Mouse (Mus musculus) liver, embryonic 15.5 days (tissue): ENCODE measurements around the gene Runx1. TPM values are rescaled to one million over a fixed set of nuclear protein-coding genes. Genes with fewer than 3 reads are reported as not detected.

Source experiments
- ATAC-seq: fragments of 200-750 bp; cut with Nextera tagmentation; 2 replicates; pipeline ENCODE4 v1.8.0; 2017; ENCODE audit warnings: moderate number of reproducible peaks, mild to moderate bottlenecking, moderate library complexity; ENCODE audit not compliant: insufficient read depth
- H3K27ac ChIP-seq: fragments of 300-500 bp; sonication (generic); replicated peaks from 2 replicates; pipeline ENCODE4 v1.5.1; 2015; ENCODE audit warnings: mild to moderate bottlenecking, inconsistent platforms
- H3K27me3 ChIP-seq: fragments of 300-500 bp; sonication (generic); 2 replicates; pipeline ENCODE4 v1.6.1; 2015; ENCODE audit warnings: mild to moderate bottlenecking, inconsistent platforms
- H3K36me3 ChIP-seq: fragments of 300-500 bp; sonication (generic); replicated peaks from 2 replicates; pipeline ENCODE4 v1.6.1; 2015; ENCODE audit warnings: moderate library complexity, mild to moderate bottlenecking, inconsistent platforms
- H3K4me1 ChIP-seq: fragments of 300-500 bp; sonication (generic); replicated peaks from 2 replicates; pipeline ENCODE4 v1.6.1; 2015; ENCODE audit warnings: inconsistent platforms
- H3K4me2 ChIP-seq: fragments of 300-500 bp; sonication (generic); 2 replicates; pipeline ENCODE4 v1.6.1; 2015; ENCODE audit warnings: moderate library complexity, mild to moderate bottlenecking, inconsistent platforms
- H3K4me3 ChIP-seq: fragments of 300-500 bp; sonication (generic); replicated peaks from 2 replicates; pipeline ENCODE4 v1.5.1; 2015; ENCODE audit warnings: mild to moderate bottlenecking, inconsistent platforms
- H3K9ac ChIP-seq: fragments of 300-500 bp; sonication (generic); 2 replicates; pipeline ENCODE4 v1.6.1; 2015; ENCODE audit warnings: moderate library complexity, mild to moderate bottlenecking, inconsistent platforms
- H3K9me3 ChIP-seq: fragments of 300-500 bp; sonication (generic); replicated peaks from 2 replicates; pipeline ENCODE4 v1.6.1; 2016; ENCODE audit warnings: inconsistent platforms
- WGBS: fragments of 180-500 bp; shearing (Covaris S2); methylation state at CpG from one replicate; pipeline ENCODE4 v1.1.7; 2015; ENCODE audit warnings: mixed read lengths; ENCODE audit not compliant: insufficient replicate concordance; 5-methylcytosine and 5-hydroxymethylcytosine counted together
- polyA plus RNA-seq: library from polyadenylated mRNA; unstranded; fragments of >200 nt; fragmentation: Nextera tagmentation; extraction: Ambion mirVana; gene quantifications from 2 replicates; pipeline ENCODE4 v1.2.1, GENCODE M21; 2015

Gene Runx1
- polyA plus RNA-seq, 1 experiment from 2014 or later = 5.6 TPM

GRCm38 (mm10) chr16:92719725-92720124 lies 106.2 kb downstream of the Runx1 start:
- 75% methylated on average over 6 of the region's 6 CpGs for WGBS
- Histone ChIP-seq H3K4me2 (no peak overlapping the region), H3K4me3 (no peak overlapping the region), H3K9ac (no peak overlapping the region), H3K4me1 (peaks cover 57% of the 10 kb centered on the region), H3K9me3 (no peaks in the 10 kb centered on the region), H3K27ac (no peak overlapping the region), H3K36me3 (no peaks in the 10 kb centered on the region), H3K27me3 (no peaks in the 10 kb centered on the region)
- no peak for ATAC-seq

DNA sequence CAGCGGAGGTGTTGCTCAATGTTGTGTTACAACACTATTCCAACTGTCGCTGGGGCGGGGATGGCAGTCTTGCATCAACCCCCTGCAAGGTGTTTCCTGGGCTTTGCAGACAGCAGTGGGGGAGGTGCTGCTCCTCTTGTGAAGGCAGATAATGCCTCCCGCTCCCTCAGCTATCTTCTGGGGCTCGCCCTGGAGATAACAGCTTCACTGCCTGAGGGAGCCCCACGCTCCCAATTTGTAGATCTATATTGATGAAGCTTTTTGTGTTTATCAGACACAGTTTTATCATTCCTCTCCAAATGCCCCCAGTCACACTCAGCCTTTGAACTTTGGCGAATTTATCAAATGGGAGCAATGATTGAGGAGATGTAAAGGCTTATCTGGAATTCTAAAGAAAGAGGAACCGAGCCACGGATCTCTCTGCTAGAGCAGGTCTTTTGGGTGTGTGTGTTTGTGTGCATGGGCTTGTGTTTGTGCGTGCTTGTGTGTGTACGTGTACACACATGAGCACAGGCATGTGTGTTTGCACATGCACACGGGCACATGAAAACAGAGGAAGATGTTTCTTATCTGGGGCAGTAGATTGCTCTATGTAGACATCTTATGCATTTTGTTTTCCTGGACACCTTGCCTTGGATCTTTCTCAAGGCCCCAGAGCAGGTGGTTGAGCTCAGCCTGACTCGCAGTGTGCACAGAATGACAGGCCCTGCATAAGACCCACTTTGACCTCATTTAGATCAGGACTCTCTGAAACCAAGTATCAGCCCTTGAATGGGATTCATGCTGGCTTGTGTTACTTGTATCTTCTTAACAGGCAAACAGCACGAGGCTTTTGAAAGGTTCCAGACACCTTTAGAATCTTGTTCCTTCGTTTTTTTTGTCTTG lies 110.1 kb downstream of the Runx1 start:
- no peaks in the 10 kb centered on the region for H3K27me3 ChIP-seq
- H3K4me2 ChIP-seq = peak overlapping the region; percentile 63
- peak; percentile 93 for ATAC-seq
- peak overlapping the region; percentile 26 for H3K4me3 ChIP-seq
- no peak overlapping the region for H3K9ac ChIP-seq
- H3K36me3 ChIP-seq = no peaks in the 10 kb centered on the region
- 4% methylated on average over 15 of the region's 15 CpGs for WGBS
- no peaks in the 10 kb centered on the region for H3K9me3 ChIP-seq
- peak overlapping the region; percentile 77 for H3K27ac ChIP-seq
- peaks cover 92% of the 10 kb centered on the region for H3K4me1 ChIP-seq

DNA sequence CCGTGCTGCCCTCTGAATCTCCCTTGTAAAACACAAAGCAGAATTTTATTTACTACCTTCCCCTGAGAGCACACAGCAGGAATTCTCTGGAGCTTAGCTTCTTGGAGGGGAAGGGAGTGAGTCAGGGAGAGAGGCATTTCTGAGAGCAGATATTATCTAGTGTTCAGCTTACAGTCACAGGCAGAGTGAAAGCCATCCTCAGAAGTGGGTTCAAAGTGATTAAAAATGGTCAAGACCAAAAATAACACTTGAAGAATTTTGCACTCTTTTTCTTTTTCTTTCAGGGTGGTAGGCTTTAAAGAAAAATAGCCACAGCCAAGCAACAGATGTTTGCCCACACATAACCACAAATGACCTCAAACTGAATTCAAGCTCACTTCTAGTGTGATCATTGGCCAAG lies 115.8 kb downstream of the Runx1 start:
- no peak for ATAC-seq
- H3K27ac ChIP-seq = peak overlapping the region; percentile 51; the same call in 1 of the 2 replicates
- H3K4me2 ChIP-seq = no peak overlapping the region
- H3K9ac ChIP-seq = no peak overlapping the region
- peaks cover 79% of the 10 kb centered on the region for H3K4me1 ChIP-seq
- H3K27me3 ChIP-seq = no peaks in the 10 kb centered on the region
- no peaks in the 10 kb centered on the region for H3K36me3 ChIP-seq
- H3K4me3 ChIP-seq = no peak overlapping the region
- WGBS = 61% methylated on average over 1 of the region's 1 CpGs
- no peaks in the 10 kb centered on the region for H3K9me3 ChIP-seq

DNA sequence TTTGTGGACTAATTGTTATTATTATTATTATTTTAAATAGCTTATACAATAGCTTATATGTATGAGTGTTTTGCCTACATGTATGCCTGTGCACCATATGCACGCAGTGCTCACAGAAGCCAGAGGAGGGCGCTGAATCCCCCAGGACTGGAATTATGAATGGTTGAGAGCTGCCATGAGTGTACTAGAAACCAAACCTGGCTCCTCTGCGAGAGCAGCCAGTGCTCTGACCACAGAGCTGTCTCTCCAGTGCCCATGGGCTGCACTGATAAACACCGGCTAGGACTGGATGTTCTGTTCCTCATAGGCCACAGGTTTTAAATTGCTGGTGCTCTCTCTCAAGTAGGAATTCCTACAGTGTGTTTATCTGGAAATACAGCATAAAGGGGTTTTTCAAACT lies 117.2 kb downstream of the Runx1 start:
- Histone ChIP-seq H3K9me3 (no peaks in the 10 kb centered on the region), H3K4me1 (peaks cover 68% of the 10 kb centered on the region), H3K36me3 (no peaks in the 10 kb centered on the region), H3K4me2 (no peak overlapping the region), H3K4me3 (no peak overlapping the region), H3K9ac (no peak overlapping the region), H3K27me3 (no peaks in the 10 kb centered on the region), H3K27ac (no peak overlapping the region)
- WGBS = 31% methylated on average over 4 of the region's 4 CpGs
- ATAC-seq = no peak

DNA sequence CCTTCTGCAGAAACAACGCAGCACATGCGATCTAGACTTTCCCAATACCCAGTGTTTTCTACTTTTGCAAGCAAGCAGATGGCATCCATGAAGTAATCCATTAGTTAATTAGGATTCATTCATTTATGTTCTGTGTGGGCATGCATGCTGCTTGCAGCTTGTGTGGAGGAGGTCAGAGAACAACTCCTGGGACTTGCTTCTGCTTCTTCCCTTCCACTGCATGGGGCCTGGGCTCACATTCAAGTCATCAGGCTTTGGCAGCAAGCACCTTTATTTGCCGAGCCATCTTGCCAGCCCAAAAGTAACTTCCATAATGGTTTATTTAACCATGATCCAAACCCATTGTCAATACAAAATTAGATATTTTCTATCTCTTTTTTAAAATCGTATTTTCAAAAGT lies 118.2 kb downstream of the Runx1 start:
- no peak overlapping the region for H3K4me2 ChIP-seq
- no peak overlapping the region for H3K9ac ChIP-seq
- no peaks in the 10 kb centered on the region for H3K9me3 ChIP-seq
- no peak overlapping the region for H3K4me3 ChIP-seq
- peaks cover 58% of the 10 kb centered on the region for H3K4me1 ChIP-seq
- WGBS = 69% methylated on average over 4 of the region's 4 CpGs
- ATAC-seq = no peak
- H3K36me3 ChIP-seq = no peaks in the 10 kb centered on the region
- H3K27ac ChIP-seq = no peak overlapping the region
- H3K27me3 ChIP-seq = no peaks in the 10 kb centered on the region

DNA sequence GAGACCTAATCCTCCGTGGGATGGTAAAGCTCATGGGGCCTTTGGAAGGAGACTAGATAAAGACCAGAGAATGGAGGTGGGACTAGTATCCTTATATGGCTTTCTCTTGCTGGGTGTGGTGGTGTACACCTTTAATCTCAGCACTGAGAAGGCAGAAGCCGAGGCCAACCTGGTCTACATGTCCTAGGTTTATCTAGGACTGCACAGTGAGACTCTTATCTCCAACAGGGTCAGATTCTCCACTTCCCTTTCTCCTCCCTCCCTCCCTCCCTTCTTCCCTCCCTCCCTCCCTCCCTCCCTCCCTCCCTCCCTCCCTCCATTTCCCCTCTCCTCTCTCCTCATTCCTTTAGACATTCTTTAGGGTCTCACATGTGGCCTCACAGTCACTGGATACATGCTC lies 118.8 kb downstream of the Runx1 start:
- Histone ChIP-seq H3K27ac (no peak overlapping the region), H3K27me3 (peaks cover under 1% of the 10 kb centered on the region; the same call in 1 of the 2 replicates), H3K9ac (no peak overlapping the region), H3K36me3 (no peaks in the 10 kb centered on the region), H3K9me3 (no peaks in the 10 kb centered on the region), H3K4me2 (no peak overlapping the region), H3K4me1 (peaks cover 52% of the 10 kb centered on the region), H3K4me3 (no peak overlapping the region)
- no peak for ATAC-seq
- WGBS = 15% methylated on average over 2 of the region's 2 CpGs

GRCm38 (mm10) chr16:92705564-92706458 lies 120.1 kb downstream of the Runx1 start:
- no peak overlapping the region for H3K4me3 ChIP-seq
- H3K27ac ChIP-seq = no peak overlapping the region
- H3K4me1 ChIP-seq = peaks cover 40% of the 10 kb centered on the region
- peaks cover 10% of the 10 kb centered on the region for H3K27me3 ChIP-seq
- ATAC-seq = no peak
- H3K9me3 ChIP-seq = no peaks in the 10 kb centered on the region
- H3K4me2 ChIP-seq = no peak overlapping the region
- no peak overlapping the region for H3K9ac ChIP-seq
- no peaks in the 10 kb centered on the region for H3K36me3 ChIP-seq
- 61% methylated on average over 7 of the region's 7 CpGs for WGBS

GRCm38 (mm10) chr16:92703850-92704249 lies 122.1 kb downstream of the Runx1 start:
- no peak overlapping the region for H3K27ac ChIP-seq
- peaks cover 41% of the 10 kb centered on the region for H3K4me1 ChIP-seq
- H3K27me3 ChIP-seq = peaks cover 30% of the 10 kb centered on the region
- H3K9ac ChIP-seq = no peak overlapping the region
- H3K36me3 ChIP-seq = no peaks in the 10 kb centered on the region
- no peak overlapping the region for H3K4me3 ChIP-seq
- no peak for ATAC-seq
- H3K9me3 ChIP-seq = no peaks in the 10 kb centered on the region
- 79% methylated on average over 2 of the region's 2 CpGs for WGBS
- no peak overlapping the region for H3K4me2 ChIP-seq

DNA sequence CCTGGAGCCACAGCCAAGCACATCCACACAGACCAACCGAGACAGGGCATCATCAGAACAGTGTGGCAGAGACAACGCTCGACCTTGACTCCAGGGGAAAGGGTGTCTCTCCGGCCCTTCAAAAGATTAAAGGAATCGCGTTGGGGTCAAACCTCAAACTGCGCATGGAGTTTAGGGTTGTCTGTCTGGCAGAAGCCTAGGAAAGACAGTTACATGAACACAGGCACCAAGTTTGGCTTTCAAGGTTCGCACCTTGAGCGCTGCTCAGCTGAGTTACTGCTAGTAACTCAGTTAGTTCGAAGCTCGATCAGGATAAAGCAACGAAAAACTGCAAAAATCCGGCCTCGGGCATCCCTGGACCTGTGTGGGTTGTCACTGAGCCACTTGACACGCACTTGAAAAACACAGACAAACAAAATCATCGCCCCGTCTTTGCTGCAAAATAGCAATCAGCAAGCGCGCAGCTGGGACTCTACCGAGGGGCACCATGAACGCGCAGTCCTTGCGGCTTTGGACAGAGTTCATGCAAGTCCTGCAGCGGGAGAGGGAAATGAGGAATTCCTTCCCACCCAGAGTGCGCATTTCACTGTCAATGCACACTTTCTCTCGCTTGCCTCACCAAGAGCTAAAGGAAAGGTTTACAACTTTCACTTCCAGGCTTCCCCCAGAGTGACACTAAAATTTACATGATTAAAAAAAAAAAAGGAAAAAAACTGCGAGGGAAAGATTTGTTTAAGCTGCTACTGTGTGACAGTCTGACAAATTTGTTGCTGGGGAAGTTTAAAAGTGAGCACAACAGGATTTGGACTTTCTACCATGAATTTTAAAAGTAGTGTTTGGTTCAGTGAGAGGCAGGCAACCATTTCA lies 126.2 kb downstream of the Runx1 start:
- Histone ChIP-seq H3K4me1 (peaks cover 53% of the 10 kb centered on the region), H3K4me2 (peak overlapping the region; percentile 100), H3K27me3 (peaks cover 63% of the 10 kb centered on the region), H3K9ac (0 out of 2 replicates have a peak overlapping the region, but pooled peaks have one; percentile 15), H3K27ac (no peak overlapping the region), H3K9me3 (no peaks in the 10 kb centered on the region), H3K36me3 (no peaks in the 10 kb centered on the region), H3K4me3 (peak overlapping the region; percentile 72)
- WGBS = 6% methylated on average over 27 of the region's 27 CpGs
- no peak for ATAC-seq

- peak; percentile 67 for ATAC-seq
- peak overlapping the region; percentile 88 for H3K27ac ChIP-seq
- peak overlapping the region; percentile 72 for H3K4me3 ChIP-seq
- no peaks in the 10 kb centered on the region for H3K9me3 ChIP-seq
- H3K4me2 ChIP-seq = peak overlapping the region; percentile 100
- peaks cover 64% of the 10 kb centered on the region for H3K4me1 ChIP-seq
- no peaks in the 10 kb centered on the region for H3K36me3 ChIP-seq
- H3K27me3 ChIP-seq = peaks cover 75% of the 10 kb centered on the region
- H3K9ac ChIP-seq = peak overlapping the region; percentile 86
- WGBS = under 1% methylated on average over 26 of the region's 26 CpGs
These were observed 127.3 kb downstream of the Runx1 start for GRCm38 (mm10) chr16:92698612-92698998.
